Mouse (Mus musculus) lung, postnatal 36 days (tissue): ENCODE results near the gene Vmn2r70.

Source experiments
- DNase-seq: peaks from one replicate; pipeline ENCODE4 v3.0.0; 2022; ENCODE audit warnings: mixed read lengths

Vmn2r70 gene

DNA sequence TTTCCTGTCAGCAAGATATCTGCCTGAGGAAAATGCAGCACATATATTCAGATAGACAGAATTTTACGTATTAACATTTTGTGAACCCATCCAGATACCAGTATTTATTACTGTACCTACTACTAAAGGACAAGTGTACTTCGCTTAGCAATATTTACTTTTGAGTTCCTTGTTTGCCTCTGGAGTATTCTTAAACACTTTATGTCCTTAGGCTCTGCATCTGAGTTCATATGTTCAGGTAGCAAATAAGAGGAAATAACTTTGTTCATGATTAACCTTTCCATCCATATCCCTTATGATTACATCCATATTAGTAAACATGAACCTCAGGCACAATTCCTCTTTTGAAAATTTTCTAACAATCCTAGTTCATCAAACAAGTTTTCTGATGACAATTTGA is at the start of gene Vmn2r70:
TSS of gene Vmn2r70 (minus strand) at position 101 of the 400 bp plus-strand sequence.
- DNase-seq, result no peak

DNA sequence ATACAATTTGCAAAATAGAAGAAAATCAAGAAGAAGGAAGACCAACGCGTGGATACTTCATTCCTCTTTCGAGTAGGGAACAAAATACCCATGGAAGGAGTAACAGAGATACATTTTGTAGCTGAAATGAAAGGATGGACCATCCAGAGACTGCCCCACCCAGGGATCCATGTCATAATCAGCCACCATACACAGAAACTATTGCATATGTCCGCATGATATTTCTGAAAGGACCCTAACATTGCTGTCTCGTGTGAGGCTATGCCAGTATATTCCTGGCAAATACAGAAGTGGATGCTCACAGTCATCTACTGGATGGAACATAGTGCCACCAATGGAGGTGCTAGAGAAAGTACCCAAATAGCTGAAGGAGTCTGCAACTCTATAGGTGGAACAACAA is 6.2 kb downstream of the Vmn2r70 start, which contains the start of gene Vmn2r71:
TSS of gene Vmn2r71 (plus strand) at position 301 of the 400 bp plus-strand sequence.
- DNase-seq, result no peak

DNA sequence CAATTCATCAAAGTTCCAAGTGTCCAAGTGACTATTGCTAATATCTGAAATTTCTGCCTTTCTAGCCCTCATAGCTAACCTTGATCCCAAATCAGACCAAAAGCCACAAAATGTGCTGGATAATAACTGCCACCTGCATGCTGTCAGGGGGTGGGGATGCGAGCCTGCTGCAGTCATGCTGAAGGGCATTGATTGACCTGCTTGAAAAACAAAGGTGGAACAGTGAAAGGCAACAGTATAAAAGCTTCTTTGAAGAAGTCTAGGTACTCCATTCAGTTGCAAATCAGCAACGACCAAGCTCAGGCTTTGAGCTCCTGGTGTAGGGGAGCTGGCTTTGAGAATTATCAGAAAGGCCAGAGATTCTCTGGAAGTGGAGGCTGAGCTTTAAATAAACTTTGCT is 25.9 kb downstream of the Vmn2r70 start:
- no peak for DNase-seq

DNA sequence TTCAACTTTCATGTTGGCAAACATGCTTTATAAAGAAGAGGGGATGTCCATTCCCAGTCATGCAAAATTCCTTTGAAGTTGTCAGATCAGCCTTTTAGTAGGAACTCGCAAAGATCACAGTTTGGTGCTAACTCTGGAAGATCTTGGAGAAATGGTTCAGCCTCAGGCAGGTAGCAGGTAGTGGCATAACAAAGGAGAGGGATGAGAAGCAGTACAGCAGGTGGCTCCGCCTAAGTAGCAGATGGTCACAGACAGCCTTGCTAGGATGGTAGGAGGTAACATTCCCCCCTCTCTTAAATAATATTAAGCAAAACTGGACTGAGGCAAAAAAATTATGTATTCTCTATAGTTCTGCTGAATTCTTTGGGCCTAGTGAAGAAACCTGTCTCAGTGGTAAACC is 26.9 kb downstream of the Vmn2r70 start:
- no peak for DNase-seq
